Mouse (Mus musculus) CH12.LX (cell line): ENCODE data around the gene Klk14.
"Not testable (repeated sequence)": the region's sequence is repeated elsewhere in the genome, so short reads cannot be mapped to it uniquely, and the experiment has no call there.

ENCODE experiments used
- E2F4 ChIP-seq: IDR thresholded peaks from 2 replicates; pipeline ENCODE4 v1.6.1; 2011; ENCODE audit warnings: low read depth, low read length, improper control_type of control experiment; ENCODE audit not compliant: insufficient replicate concordance
- MAX ChIP-seq: IDR thresholded peaks from 2 replicates; pipeline ENCODE4 v1.6.1; 2011; ENCODE audit warnings: low read length, improper control_type of control experiment
- USF2 ChIP-seq: conservative IDR thresholded peaks from 2 replicates; pipeline ENCODE4 v1.6.1; 2011; ENCODE audit warnings: low read depth, low read length, improper control_type of control experiment
- ZC3H11A ChIP-seq: IDR thresholded peaks from 2 replicates; pipeline ENCODE4 v1.6.1; 2012; ENCODE audit warnings: low read depth, mild to moderate bottlenecking, inconsistent platforms, low read length, improper control_type of control experiment

- TF ChIP-seq ZC3H11A, USF2, E2F4, MAX: not testable (repeated sequence)
Observed at GRCm38 (mm10) chr7:43667221-43667620, 23.0 kb upstream of the Klk14 start.
